Mouse (Mus musculus): ENCODE data around the gene Ccna1. TPM values are rescaled to one million over a fixed set of nuclear protein-coding genes. Genes with fewer than 3 reads are reported as not detected.

Ccna1 gene
- polyA plus RNA-seq, 1 experiment from 2014 or later = not detected

- no peak overlapping the region for H3K9ac ChIP-seq (replicated peaks)
- TF ChIP-seq CTCF (IDR thresholded peaks at IDR 0.05; ENCODE audit: low read depth) (no peak), EP300 (IDR thresholded peaks at IDR 0.05; ENCODE audit: low read depth) (no peak)
- no peak overlapping the region for H3K4me3 ChIP-seq (ENCODE audit: low read depth, low read length)
- no peaks in the 10 kb centered on the region for H3K9me3 ChIP-seq (ENCODE audit: low read length)
- H3K4me2 ChIP-seq (ENCODE audit: low read depth, low read length) = no peak overlapping the region
- H3K4me1 ChIP-seq (ENCODE audit: insufficient read depth) = no peaks in the 10 kb centered on the region
- no peak for ATAC-seq
- H3K27ac ChIP-seq (ENCODE audit: low read depth) = no peak overlapping the region
- no peak for DNase-seq
- WGBS (ENCODE audit: insufficient replicate concordance) = 75% methylated on average over 6 of the region's 6 CpGs
- H3K27me3 ChIP-seq (ENCODE audit: insufficient read depth, low read length) = no peaks in the 10 kb centered on the region
- no peaks in the 10 kb centered on the region for H3K36me3 ChIP-seq (replicated peaks; ENCODE audit: insufficient read depth, low read length)
These were observed 19.4 kb upstream of the Ccna1 start for GRCm38 (mm10) chr3:55074576-55075293.

GRCm38 (mm10) chr3:55067791-55068434 is 12.6 kb upstream of the Ccna1 start:
- Histone ChIP-seq H3K4me1 (ENCODE audit: insufficient read depth) (no peaks in the 10 kb centered on the region), H3K27ac (ENCODE audit: low read depth) (no peak overlapping the region), H3K27me3 (ENCODE audit: insufficient read depth, low read length) (no peaks in the 10 kb centered on the region), H3K4me2 (ENCODE audit: low read depth, low read length) (no peak overlapping the region), H3K4me3 (ENCODE audit: low read depth, low read length) (no peak overlapping the region), H3K9ac (replicated peaks) (no peak overlapping the region), H3K36me3 (replicated peaks; ENCODE audit: insufficient read depth, low read length) (no peaks in the 10 kb centered on the region), H3K9me3 (ENCODE audit: low read length) (no peaks in the 10 kb centered on the region)
- TF ChIP-seq EP300 (IDR thresholded peaks at IDR 0.05; ENCODE audit: low read depth) (no peak), CTCF (IDR thresholded peaks at IDR 0.05; ENCODE audit: low read depth) (no peak)
- no peak for DNase-seq
- WGBS (ENCODE audit: insufficient replicate concordance) = 32% methylated on average over 7 of the region's 7 CpGs
- ATAC-seq = no peak

GRCm38 (mm10) chr3:55066666-55067023 is 11.3 kb upstream of the Ccna1 start:
- H3K27me3 ChIP-seq (ENCODE audit: insufficient read depth, low read length) = no peaks in the 10 kb centered on the region
- H3K4me2 ChIP-seq (ENCODE audit: low read depth, low read length) = no peak overlapping the region
- H3K4me3 ChIP-seq (ENCODE audit: low read depth, low read length) = no peak overlapping the region
- H3K36me3 ChIP-seq (replicated peaks; ENCODE audit: insufficient read depth, low read length) = no peaks in the 10 kb centered on the region
- WGBS (ENCODE audit: insufficient replicate concordance) = 66% methylated on average over 12 of the region's 12 CpGs
- no peaks in the 10 kb centered on the region for H3K4me1 ChIP-seq (ENCODE audit: insufficient read depth)
- H3K9me3 ChIP-seq (ENCODE audit: low read length) = no peaks in the 10 kb centered on the region
- DNase-seq = no peak
- TF ChIP-seq EP300 (IDR thresholded peaks at IDR 0.05; ENCODE audit: low read depth) (no peak), CTCF (IDR thresholded peaks at IDR 0.05; ENCODE audit: low read depth) (no peak)
- no peak for ATAC-seq
- no peak overlapping the region for H3K9ac ChIP-seq (replicated peaks)
- no peak overlapping the region for H3K27ac ChIP-seq (ENCODE audit: low read depth)

GRCm38 (mm10) chr3:55065738-55066665 is 10.7 kb upstream of the Ccna1 start:
- H3K27ac ChIP-seq (ENCODE audit: low read depth) = no peak overlapping the region
- ATAC-seq = peak; percentile 82
- TF ChIP-seq CTCF (IDR thresholded peaks at IDR 0.05; ENCODE audit: low read depth) = no peak
- TF ChIP-seq EP300 (IDR thresholded peaks at IDR 0.05; ENCODE audit: low read depth) = no peak
- 34% methylated on average over 14 of the region's 14 CpGs for WGBS (ENCODE audit: insufficient replicate concordance)
- H3K9ac ChIP-seq (replicated peaks) = no peak overlapping the region
- no peaks in the 10 kb centered on the region for H3K27me3 ChIP-seq (ENCODE audit: insufficient read depth, low read length)
- no peak overlapping the region; the same call in 1 of the 2 replicates for H3K4me2 ChIP-seq (ENCODE audit: low read depth, low read length)
- H3K4me3 ChIP-seq (ENCODE audit: low read depth, low read length) = no peak overlapping the region
- no peak for DNase-seq
- no peaks in the 10 kb centered on the region for H3K36me3 ChIP-seq (replicated peaks; ENCODE audit: insufficient read depth, low read length)
- H3K9me3 ChIP-seq (ENCODE audit: low read length) = no peaks in the 10 kb centered on the region
- no peaks in the 10 kb centered on the region for H3K4me1 ChIP-seq (ENCODE audit: insufficient read depth)

- no peak overlapping the region for H3K27ac ChIP-seq (ENCODE audit: low read depth)
- no peaks in the 10 kb centered on the region for H3K4me1 ChIP-seq (ENCODE audit: insufficient read depth)
- no peak overlapping the region for H3K9ac ChIP-seq (replicated peaks)
- no peak overlapping the region for H3K4me2 ChIP-seq (ENCODE audit: low read depth, low read length)
- ATAC-seq = peak; percentile 49; the same call in 1 of the 2 replicates
- no peaks in the 10 kb centered on the region for H3K9me3 ChIP-seq (ENCODE audit: low read length)
- H3K36me3 ChIP-seq (replicated peaks; ENCODE audit: insufficient read depth, low read length) = no peaks in the 10 kb centered on the region
- DNase-seq = peak; percentile 80
- H3K27me3 ChIP-seq (ENCODE audit: insufficient read depth, low read length) = no peaks in the 10 kb centered on the region
- no peak overlapping the region for H3K4me3 ChIP-seq (ENCODE audit: low read depth, low read length)
- TF ChIP-seq CTCF (IDR thresholded peaks at IDR 0.05; ENCODE audit: low read depth) (peak; percentile 89), EP300 (IDR thresholded peaks at IDR 0.05; ENCODE audit: low read depth) (no peak)
- 7% methylated on average over 2 of the region's 2 CpGs for WGBS (ENCODE audit: insufficient replicate concordance)
These were observed 9.1 kb upstream of the Ccna1 start for GRCm38 (mm10) chr3:55064396-55064795.

DNA sequence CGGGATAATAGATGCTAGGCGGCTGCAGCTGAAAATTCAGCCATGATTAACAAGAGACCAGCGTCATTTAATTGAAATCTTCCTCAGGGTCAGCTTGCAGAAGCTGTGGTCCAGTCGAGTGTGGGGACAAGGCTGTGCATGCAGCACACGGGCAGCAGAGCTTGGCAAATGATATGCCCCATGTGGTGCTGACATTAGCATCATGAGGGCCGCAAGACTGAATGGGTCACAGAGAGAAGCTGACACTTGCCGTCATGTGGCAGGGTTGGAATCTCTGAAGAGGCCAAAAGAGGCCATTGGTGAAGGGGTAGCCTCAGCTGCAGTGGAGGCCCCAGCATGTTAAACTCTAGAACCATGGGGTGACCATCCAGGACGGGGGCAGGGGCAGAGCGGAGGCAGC is 7.4 kb upstream of the Ccna1 start:
- WGBS (ENCODE audit: insufficient replicate concordance) = 69% methylated on average over 9 of the region's 9 CpGs
- no peak for TF ChIP-seq EP300 (IDR thresholded peaks at IDR 0.05; ENCODE audit: low read depth)
- TF ChIP-seq CTCF (IDR thresholded peaks at IDR 0.05; ENCODE audit: low read depth) = no peak
- H3K27ac ChIP-seq (ENCODE audit: low read depth) = no peak overlapping the region
- H3K9me3 ChIP-seq (ENCODE audit: low read length) = no peaks in the 10 kb centered on the region
- H3K27me3 ChIP-seq (ENCODE audit: insufficient read depth, low read length) = 0 out of 2 replicates have a peak, but pooled peaks cover under 1% of the 10 kb centered on the region
- H3K9ac ChIP-seq (replicated peaks) = no peak overlapping the region
- H3K4me3 ChIP-seq (ENCODE audit: low read depth, low read length) = no peak overlapping the region
- DNase-seq (no peak), ATAC-seq (no peak)
- no peaks in the 10 kb centered on the region for H3K4me1 ChIP-seq (ENCODE audit: insufficient read depth)
- no peaks in the 10 kb centered on the region for H3K36me3 ChIP-seq (replicated peaks; ENCODE audit: insufficient read depth, low read length)
- H3K4me2 ChIP-seq (ENCODE audit: low read depth, low read length) = no peak overlapping the region
